Mouse (Mus musculus): Measurements from ENCODE around the gene Foxred2. TPM values are rescaled to one million over a fixed set of nuclear protein-coding genes. Genes with fewer than 3 reads are reported as not detected.

Foxred2 gene
- total RNA-seq (2014; fragmentation: Nextera tagmentation) (8.0 and 9.6 TPM in 2 replicates), total RNA-seq (2017) (5.4 and 9.3 TPM in 2 replicates)

DNA sequence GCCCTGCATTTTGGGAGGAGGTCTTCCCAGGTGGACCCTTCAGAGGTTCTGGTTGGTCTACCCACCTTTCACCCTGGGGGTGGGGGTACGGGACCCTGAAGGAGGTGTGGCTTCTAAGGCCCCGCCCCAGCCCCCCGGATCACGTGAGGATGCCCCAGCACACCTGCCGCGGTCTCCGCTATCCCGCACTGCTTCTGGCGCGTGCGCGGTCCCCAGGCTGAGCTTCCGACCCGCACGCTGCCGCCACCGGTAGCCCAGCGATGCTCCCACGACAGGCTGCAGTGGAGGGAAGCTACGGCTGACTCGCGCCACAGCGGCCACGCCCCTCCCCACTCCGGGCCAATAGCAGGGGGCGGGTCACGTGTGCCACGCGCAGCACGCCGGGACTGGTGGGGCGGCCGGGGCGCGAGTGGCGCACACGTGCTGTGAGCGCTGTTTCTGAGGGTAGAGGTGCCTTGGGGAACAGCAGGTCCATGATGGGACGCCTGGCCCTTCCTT is at the start of gene Foxred2:
TSS of gene Foxred2 (minus strand) at position 319 of the 498 bp plus-strand sequence.
- ATAC-seq (replicated peaks; ENCODE audit: low FRiP score, low TSS enrichment, poor library complexity, severe bottlenecking), result peak; percentile 86

DNA sequence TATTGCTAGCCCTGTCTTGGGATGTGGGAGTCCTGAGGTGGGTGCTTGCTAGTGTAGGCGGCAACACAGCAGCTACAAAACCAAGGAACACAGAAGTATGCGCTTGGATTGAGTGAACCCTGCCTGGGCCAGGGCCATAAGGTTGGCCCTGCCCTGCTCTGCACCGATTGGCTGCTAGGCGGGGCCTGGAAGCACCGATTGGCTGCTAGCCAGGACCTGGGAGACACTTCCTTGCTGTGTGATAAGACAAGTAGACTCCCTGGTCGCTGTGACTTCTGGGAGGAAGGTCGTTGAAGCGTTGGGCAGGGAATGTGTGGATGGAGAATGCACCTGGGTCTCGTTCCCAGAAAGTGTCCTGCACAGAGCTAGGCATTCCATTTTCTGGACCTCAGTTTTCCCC is 47.4 kb upstream of the Foxred2 start:
- peak; percentile 89 for ATAC-seq (replicated peaks; ENCODE audit: low FRiP score, low TSS enrichment, poor library complexity, severe bottlenecking)

DNA sequence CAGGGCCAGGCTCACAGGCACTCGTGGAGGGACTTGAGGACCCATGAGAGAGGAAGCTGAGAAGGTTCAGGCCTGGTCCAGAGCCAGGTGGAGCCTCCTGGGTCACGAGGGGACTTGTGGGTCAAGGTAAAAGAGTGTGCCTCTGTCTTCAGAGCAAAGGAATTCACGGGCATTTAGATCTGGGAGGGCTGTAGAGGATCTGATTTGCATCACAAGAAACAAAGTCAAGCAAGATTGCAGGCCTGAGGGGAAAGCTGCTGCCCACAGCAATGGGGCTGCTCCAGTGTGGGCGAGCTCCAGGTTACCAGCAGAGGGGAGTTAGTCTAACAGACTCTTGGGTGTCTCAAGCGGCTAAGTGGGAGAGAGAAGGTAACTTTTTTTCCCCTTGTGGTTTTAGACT is 44.9 kb upstream of the Foxred2 start:
- no peak for ATAC-seq (replicated peaks; ENCODE audit: low FRiP score, low TSS enrichment, poor library complexity, severe bottlenecking)

DNA sequence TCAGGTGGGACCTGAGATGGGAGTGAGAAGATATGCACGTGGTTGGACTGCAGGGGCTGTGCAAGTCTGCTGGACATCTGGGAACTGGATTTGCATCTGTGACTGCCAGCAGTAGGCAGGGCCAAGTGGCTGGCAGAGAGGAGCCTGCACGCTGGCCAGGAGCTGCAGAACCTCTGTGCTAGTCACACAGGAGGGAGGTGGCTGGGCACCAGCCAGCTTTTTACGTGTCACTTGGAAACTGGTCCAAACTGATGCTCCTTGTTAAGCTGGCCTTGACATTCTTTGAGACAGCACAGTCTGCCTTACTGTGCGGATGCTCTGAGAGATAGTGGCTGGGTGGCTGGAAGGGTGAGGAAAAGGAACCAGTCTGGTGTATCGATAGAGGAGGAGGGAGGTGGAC is 32.0 kb upstream of the Foxred2 start:
- no peak for ATAC-seq (replicated peaks; ENCODE audit: low FRiP score, low TSS enrichment, poor library complexity, severe bottlenecking)

DNA sequence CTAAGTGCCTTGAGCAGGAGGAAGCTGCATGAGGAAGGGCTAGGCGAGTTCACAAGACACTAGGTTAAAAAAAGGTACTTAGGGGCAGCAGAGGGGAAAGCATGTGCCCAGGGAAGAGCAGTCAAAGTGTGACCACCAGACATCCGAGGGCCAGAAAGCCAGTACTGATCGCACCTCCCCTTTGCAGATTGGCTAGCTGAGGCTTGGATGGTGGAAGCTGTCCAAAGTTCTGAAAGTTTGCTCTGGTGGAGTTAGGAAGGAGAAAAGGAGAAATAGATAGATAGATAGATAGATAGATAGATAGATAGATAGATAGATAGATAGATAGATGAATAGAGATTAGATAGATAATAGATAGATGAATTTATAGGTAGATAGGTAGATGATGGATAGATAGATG is 26.9 kb upstream of the Foxred2 start:
- no peak for ATAC-seq (replicated peaks; ENCODE audit: low FRiP score, low TSS enrichment, poor library complexity, severe bottlenecking)

DNA sequence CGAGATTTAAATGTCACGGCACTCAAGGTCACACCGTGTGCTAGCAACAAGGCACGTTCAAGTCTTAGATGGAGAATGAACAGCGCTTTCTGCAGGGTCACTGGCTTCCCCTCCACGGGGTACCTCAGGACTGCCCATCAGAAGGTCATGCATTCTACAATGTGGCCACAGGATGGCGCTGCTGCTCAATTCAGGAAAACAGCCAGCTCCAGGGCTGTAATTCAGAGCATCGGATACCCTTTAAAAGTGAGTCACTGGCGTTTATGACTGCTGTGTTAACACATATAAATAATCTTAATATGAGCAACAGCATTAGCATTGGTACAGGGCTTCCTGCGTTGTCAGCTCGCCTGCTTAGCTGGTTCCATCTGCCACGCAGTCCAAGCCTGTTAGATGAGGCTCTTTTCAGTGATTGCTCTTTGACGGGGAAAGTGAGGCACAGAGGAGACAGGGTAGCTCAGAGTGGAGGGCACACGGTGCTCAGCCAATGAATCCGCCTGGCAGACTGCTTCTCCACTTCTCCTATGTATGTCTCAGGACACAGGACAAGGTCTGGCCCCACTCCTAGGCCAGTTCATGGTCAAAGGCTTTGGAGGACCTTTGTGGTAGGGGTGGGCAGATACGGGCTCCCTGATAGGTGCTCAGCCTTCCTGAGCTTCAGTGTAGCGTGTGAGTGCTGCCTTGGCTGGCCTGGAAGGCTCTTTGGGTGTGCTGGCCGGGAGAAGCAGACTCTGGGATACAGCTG is 25.8 kb upstream of the Foxred2 start:
- peak; percentile 56 for ATAC-seq (replicated peaks; ENCODE audit: low FRiP score, low TSS enrichment, poor library complexity, severe bottlenecking)

DNA sequence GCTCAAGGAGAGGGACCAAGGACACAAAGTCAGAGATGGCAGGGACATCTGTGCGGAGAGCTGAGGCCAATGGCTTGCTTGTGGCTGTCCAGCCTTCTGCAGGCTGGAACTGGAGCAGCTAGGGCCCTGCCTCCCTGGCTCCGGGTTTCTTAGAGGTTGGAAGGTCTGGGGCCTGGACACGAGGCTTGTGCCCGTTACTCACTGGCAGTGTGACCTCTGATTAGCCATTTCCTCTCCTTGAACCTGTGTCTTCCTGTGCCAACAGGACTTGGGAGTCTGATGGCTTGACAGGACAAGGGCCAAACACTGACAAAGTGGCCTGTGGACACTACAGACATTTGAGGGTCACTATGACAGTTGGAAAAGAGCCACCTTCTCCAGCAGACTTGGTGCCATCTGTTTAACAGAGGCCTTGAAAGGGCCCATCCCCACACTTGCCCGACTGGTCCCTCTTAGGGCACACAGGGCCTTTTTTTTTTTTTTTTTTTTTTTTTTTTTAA is 24.7 kb upstream of the Foxred2 start:
- no peak for ATAC-seq (replicated peaks; ENCODE audit: low FRiP score, low TSS enrichment, poor library complexity, severe bottlenecking)

DNA sequence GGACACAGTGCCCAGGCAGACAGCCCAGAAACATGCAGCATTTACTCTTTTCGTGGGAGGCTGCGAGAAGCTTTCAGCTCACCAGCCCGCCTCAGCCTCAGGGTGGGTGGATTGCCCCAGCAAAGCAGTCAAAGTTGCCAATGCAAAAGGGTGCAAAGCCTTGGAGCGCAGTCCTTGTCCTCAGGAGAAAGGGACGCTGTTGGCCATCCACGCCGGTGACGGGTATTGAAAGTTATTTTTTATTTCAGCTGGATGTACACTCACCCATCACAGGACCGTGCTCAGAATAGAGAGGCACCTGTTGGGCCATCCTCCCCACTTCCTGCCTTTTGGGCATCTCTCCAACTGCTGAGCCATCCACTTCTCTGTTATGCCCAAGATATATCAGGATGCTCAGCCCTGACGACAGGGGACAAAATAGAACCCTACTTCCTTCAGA is 22.9 kb upstream of the Foxred2 start:
- no peak for ATAC-seq (replicated peaks; ENCODE audit: low FRiP score, low TSS enrichment, poor library complexity, severe bottlenecking)

DNA sequence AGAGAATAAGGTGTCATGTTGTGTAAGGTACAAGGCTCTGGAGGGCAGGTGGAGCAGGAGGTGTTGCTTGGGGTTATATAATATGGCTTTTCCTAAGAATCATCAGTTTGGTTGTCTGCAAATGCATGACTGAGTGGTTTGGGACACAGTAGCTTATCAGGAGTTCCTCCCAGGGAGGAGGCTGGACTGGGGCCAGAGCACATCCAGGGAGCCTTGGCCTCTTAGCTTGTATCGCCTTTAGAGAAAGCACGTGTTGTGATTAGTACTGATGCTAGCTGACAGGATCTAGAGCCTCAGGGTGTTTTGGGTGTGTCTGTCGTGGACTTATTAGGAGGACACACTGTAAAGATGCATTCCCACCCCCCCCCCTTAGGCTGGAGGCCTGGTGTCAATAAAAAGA is 21.1 kb upstream of the Foxred2 start:
- no peak for ATAC-seq (replicated peaks; ENCODE audit: low FRiP score, low TSS enrichment, poor library complexity, severe bottlenecking)

DNA sequence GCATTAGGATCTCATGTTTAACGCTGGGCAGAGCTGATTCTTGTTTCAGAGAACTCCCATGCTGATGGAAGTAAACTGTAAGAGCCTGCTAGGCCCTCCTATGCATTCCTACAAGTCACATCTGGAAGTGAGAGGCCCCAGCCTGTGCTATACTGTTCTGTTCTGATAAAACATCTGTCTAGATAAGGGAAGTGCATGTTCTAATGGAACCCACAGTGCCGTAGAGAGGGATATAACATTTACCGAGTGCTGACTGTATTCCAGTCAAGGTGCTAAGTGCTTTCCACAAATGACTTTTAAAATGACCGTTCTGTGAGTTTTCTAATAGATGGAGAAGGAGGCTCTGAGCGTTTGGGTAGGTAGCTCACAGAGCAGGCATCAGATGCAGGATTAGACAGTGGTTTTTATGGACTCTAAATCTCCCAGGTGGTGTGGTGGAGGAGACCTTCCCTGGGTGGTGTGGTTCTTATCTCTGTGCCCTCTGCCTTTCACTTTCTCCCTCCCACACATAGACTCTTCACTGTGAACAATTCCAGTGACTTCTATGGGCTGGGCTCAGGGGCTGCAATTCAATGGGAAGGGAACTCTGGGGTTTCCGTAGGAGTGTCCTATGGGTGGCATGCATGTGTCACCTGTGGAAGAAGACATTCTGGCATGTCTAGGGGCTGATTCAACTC is 17.8 kb upstream of the Foxred2 start:
- 0 out of 2 replicates have a peak, but pooled peaks have one; percentile 18 for ATAC-seq (replicated peaks; ENCODE audit: low FRiP score, low TSS enrichment, poor library complexity, severe bottlenecking)

DNA sequence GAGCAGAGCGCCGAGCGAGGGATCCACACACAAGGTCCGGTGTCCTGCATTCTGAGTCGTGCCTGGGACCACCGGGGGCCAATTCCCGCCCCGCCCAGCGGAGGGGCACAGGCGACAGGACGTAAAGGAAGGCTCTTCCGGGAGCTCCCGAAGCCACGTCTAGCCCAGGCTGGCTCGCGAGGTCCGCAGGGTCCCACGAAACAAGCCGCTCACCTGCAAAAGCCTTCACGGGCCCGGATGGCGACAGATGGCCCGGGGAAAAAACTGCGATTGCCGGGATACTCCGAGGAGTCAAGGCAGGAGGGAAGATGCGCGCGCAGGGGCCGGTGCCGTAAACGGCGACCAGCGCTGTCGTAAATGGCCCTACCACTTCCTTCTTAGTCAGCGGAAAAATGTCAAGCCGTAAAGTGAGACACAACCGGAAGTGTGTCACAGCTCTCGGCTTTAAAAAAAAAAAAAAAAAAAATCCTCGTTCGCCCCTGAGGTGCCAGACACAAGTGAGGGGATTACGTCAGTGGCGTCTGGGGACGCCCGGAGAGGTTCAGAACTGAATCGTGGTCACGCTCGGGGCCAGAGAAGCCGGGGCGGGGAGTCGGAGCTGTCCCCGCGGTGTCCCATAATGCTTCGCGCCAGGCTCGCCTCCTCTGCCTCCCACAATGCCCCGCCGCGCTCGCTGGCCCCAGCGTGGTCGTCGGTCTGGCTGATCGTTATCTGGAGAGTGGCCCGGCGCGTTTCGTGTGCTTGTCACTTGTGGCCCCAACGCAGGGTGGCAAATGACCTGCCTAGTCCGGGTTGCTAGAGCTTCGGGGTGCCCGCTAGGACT is 14.2 kb upstream of the Foxred2 start, which contains the start of gene Eif3d:
TSS of gene Eif3d (minus strand) at position 344 of the 823 bp plus-strand sequence.
- ATAC-seq (replicated peaks; ENCODE audit: low FRiP score, low TSS enrichment, poor library complexity, severe bottlenecking), result peak; percentile 79

DNA sequence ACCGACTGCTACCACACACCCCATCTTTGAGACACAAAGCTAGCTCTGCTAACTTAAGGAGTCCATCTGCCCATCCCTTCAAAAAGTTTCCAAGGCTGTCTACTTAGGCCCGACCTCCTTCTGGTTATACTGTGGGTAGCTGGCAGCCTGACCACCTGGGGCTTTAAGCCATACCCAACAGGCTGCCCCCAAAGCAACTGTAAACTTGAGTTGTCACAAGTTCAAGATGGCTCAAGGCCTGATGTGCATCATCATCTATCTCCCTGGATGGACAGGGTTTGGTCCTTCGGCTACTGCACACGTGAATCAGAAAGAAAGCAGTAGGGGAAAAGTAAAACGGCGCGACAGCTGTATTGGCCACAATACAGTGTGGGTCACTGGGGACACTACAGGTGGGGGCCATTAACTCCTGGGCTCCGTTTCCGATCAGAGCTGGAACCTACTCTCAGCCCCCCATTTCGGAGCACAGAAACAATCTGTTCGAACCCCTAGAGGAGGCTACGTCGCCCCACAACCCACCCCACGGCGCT is 13.5 kb upstream of the Foxred2 start:
- ATAC-seq (replicated peaks; ENCODE audit: low FRiP score, low TSS enrichment, poor library complexity, severe bottlenecking), result 0 out of 2 replicates have a peak, but pooled peaks have one; percentile 0

DNA sequence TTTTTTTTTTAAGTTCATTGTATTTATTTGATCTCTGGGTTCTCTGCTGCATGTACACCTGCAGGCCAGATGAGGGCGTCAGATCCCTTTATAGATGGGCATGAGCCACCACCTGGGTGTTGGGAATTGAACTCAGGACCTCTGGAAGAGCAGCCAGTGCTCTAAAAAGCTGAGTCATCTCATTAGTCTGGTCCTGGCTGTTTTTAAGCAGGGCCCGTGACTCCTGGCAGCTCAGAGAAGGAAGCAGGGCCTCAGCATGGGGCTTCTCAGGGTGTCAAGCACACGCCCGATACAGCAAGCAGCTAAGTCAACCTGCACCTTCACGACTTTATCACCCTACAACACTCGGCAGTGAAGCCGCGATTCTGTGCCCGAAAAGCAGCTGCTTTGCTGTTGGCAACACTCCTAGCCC is 8.6 kb upstream of the Foxred2 start:
- peak; percentile 84 for ATAC-seq (replicated peaks; ENCODE audit: low FRiP score, low TSS enrichment, poor library complexity, severe bottlenecking)

DNA sequence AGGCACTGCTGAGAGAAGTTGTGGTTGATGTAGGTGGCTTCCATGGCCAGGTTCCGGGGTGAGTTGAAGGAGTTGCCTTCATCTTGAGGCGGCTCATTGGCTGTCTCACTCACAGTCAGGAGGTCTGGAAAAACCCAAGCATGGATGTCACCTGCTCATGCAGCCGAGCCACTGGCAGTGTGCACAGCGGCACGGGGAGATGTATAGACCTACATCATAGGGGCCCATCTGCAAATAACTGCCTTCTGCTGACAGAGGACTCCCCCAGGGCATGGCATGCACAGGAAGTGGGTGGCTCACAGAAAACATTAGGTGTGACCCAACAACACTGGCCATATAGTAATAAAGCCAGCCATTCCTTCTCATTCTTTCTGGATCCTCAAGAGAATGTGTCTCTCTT is 5.9 kb upstream of the Foxred2 start:
- no peak for ATAC-seq (replicated peaks; ENCODE audit: low FRiP score, low TSS enrichment, poor library complexity, severe bottlenecking)

DNA sequence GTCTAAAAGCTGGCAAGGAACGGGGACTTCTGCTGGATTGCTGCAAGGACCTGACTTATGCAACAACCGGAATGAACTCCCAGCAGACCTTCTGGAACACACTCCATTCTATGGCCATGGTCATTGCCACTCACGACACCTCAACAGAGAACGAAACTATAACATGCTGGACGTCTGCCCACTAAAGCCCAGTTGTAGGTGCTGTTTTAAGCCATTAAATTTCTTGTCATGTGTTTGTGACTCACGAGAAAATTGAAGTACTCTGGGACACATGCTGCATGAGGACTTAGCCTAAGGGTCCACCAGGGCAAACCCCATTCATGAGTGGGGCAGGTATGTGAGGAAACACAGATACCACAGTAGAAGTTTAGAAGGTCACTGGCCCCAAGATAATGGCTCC is 4.2 kb upstream of the Foxred2 start:
- no peak for ATAC-seq (replicated peaks; ENCODE audit: low FRiP score, low TSS enrichment, poor library complexity, severe bottlenecking)

DNA sequence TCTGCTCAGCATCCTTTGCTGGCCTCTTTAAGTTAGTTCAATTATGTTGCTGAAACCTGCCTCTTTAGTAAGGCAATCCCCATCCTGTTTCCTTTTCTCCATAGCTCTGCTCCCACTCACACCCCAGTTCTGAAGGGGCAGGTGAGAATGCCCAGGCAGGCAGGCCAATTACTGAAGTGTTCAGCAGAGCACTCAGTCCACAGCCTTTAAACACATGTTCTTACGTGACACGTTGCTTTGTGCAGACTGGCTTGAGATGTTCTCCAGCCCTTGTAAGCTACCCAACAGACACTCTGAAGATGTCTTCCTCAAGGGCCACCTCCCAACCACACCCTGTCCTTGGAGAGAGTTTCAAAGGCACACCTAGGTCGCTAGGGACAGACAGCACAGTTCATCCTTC is 1.5 kb upstream of the Foxred2 start:
- ATAC-seq (replicated peaks; ENCODE audit: low FRiP score, low TSS enrichment, poor library complexity, severe bottlenecking), result no peak

DNA sequence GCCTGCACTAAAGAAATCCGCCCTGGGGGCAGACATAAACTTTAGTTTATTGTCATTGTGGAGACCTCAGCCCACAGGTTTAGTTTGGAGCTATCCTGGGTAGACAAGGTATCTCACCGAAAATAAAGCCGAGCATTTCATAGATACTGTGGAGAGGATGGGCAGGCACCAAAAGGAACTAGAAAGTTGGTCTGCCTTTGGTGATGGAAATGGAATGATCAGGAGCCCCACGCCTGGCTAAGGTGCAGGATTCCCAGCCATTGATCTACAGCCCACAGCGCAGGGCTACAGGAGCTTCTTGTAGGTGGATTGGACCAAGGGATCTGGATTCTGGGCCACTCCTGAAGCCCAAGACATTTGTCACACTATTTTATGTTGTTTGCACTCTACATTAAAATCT is 1.1 kb upstream of the Foxred2 start:
- no peak for ATAC-seq (replicated peaks; ENCODE audit: low FRiP score, low TSS enrichment, poor library complexity, severe bottlenecking)

DNA sequence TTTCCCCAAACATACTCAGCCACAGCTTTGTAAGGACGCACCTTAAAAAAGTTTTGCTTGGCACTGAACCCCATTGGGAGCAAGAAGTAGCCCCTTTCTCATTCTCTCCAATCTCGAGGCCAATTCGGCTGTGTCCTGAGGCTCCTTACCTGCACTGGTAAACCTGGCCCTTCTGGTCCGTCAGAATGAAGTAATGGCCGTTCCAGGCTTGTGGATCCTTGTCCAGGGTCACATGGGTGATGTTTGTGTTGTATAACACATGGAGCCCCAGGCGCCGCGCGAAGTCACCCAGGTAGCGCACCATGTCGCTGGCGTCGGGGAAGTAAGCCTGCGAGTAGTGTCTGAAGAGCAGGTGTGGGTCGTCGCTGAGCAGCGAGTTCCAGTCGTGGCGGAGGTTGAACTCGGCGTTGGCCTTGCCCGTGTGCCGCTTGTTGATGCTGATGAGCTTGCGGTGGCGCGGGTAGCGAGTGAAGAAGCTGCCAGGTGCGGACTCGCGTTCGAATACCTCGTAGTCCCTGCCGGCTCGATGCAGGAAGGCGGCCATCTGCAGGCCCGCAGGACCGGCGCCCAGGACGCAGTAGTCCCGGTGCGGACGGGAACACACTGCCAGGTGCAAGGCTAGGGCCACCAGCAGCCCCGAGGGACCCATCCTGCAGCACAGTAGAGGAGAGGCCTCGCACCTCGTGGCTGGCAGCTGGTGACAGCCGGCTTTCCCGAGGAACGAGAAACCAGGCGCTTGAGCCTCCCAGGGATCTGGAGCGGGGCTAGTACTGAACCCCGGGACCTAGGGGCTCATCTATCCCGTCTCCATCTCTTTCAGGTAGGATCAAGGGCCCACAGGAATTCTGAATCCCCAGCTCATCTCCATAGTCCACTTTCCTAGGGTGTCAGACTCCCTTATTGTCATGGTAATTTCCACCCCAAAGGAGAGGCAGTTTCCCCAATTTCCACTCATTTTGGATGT is 800 bp downstream of the Foxred2 start:
- 0 out of 2 replicates have a peak, but pooled peaks have one; percentile 11 for ATAC-seq (replicated peaks; ENCODE audit: low FRiP score, low TSS enrichment, poor library complexity, severe bottlenecking)

Measured in megakaryocyte-erythroid progenitor cell, adult 5-6 weeks (primary cell).